Mouse (Mus musculus): Measurements from ENCODE around the gene Ampd2. TPM values are rescaled to one million over a fixed set of nuclear protein-coding genes. Genes with fewer than 3 reads are reported as not detected.

Ampd2 gene
- polyA plus RNA-seq, 1 experiment from 2014 or later, result 42.2 TPM

DNA sequence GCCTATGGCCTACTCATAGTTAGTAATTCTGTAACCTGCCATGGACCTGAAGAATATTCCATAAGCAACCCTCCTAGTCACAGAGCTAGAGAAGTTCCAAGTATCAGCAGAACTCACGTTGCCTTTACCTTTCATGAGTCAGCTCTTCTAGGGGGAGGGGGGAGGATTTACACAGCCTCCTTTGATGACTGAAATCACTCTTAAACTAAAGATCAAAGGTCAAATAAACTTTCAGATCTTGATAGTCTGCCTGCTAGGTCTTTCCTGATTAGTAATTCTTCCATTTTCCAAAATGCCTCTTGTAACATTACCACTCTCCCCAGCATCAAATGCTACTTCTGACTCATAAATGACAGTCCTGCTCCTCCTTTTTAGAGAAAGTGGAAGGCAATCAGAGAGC, 37.7 kb upstream of the Ampd2 start:
- ATAC-seq (replicated peaks; ENCODE audit: low FRiP score, low TSS enrichment, low read depth) (no peak), DNase-seq (ENCODE audit: low spot score) (no peak)
- H3K27ac ChIP-seq (ENCODE audit: low read depth), result no peak overlapping the region
- no peaks in the 10 kb centered on the region for H3K9me3 ChIP-seq (ENCODE audit: control insufficient read depth, low read length)
- H3K4me2 ChIP-seq (ENCODE audit: low read length), result no peak overlapping the region
- WGBS, result 39% methylated on average over 1 of the region's 1 CpGs
- H3K9ac ChIP-seq (ENCODE audit: low read length), result no peak overlapping the region
- H3K36me3 ChIP-seq (ENCODE audit: control insufficient read depth, insufficient read depth, low read length), result peaks cover 37% of the 10 kb centered on the region
- no peak overlapping the region for H3K4me3 ChIP-seq (ENCODE audit: low read depth, low read length)
- peaks cover 6% of the 10 kb centered on the region; the same call in 1 of the 2 replicates for H3K4me1 ChIP-seq (replicated peaks; ENCODE audit: control insufficient read depth, insufficient read depth, low read length)
- H3K27me3 ChIP-seq (replicated peaks; ENCODE audit: control insufficient read depth, insufficient read depth, low read length), result no peaks in the 10 kb centered on the region

- no peak for ATAC-seq (replicated peaks; ENCODE audit: low FRiP score, low TSS enrichment, low read depth)
- Histone ChIP-seq H3K36me3 (ENCODE audit: control insufficient read depth, insufficient read depth, low read length) (peaks cover 46% of the 10 kb centered on the region), H3K27ac (ENCODE audit: low read depth) (no peak overlapping the region), H3K4me2 (ENCODE audit: low read length) (no peak overlapping the region), H3K4me1 (replicated peaks; ENCODE audit: control insufficient read depth, insufficient read depth, low read length) (no peaks in the 10 kb centered on the region), H3K4me3 (ENCODE audit: low read depth, low read length) (no peak overlapping the region), H3K9me3 (ENCODE audit: control insufficient read depth, low read length) (no peaks in the 10 kb centered on the region), H3K27me3 (replicated peaks; ENCODE audit: control insufficient read depth, insufficient read depth, low read length) (no peaks in the 10 kb centered on the region), H3K9ac (ENCODE audit: low read length) (no peak overlapping the region)
- WGBS, result 82% methylated on average over 5 of the region's 5 CpGs
- DNase-seq (ENCODE audit: low spot score), result no peak
Observed at GRCm38 (mm10) chr3:108123242-108123641, 36.8 kb upstream of the Ampd2 start.

- 88% methylated on average over 3 of the region's 3 CpGs for WGBS
- Histone ChIP-seq H3K9ac (ENCODE audit: low read length) (no peak overlapping the region), H3K36me3 (ENCODE audit: control insufficient read depth, insufficient read depth, low read length) (peaks cover 66% of the 10 kb centered on the region), H3K27me3 (replicated peaks; ENCODE audit: control insufficient read depth, insufficient read depth, low read length) (no peaks in the 10 kb centered on the region), H3K27ac (ENCODE audit: low read depth) (no peak overlapping the region), H3K4me2 (ENCODE audit: low read length) (no peak overlapping the region), H3K4me1 (replicated peaks; ENCODE audit: control insufficient read depth, insufficient read depth, low read length) (no peaks in the 10 kb centered on the region), H3K9me3 (ENCODE audit: control insufficient read depth, low read length) (no peaks in the 10 kb centered on the region), H3K4me3 (ENCODE audit: low read depth, low read length) (no peak overlapping the region)
- DNase-seq (ENCODE audit: low spot score) (no peak), ATAC-seq (replicated peaks; ENCODE audit: low FRiP score, low TSS enrichment, low read depth) (no peak)
Observed at GRCm38 (mm10) chr3:108121101-108121500, 34.6 kb upstream of the Ampd2 start.

DNA sequence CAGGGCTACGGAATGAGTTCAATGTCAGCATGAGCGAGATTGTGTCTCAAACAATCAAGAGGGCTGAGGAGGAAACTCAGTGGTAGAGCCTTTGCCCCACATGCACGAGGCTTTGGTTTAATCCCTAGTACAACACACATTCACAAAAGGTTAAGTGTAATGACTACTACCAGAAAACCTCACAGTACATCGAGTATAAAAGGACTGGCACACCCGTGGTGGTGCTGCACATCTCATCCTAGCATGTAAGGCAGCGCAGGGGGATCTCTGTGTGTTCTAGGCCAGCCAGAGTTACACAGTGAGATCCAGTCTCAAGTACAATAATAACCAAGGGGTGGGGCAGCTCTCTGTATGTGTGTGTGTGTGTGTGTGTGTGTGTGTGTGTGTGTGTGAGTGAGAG, 31.0 kb upstream of the Ampd2 start:
- no peak overlapping the region for H3K4me2 ChIP-seq (ENCODE audit: low read length)
- peaks cover 90% of the 10 kb centered on the region for H3K36me3 ChIP-seq (ENCODE audit: control insufficient read depth, insufficient read depth, low read length)
- H3K9ac ChIP-seq (ENCODE audit: low read length), result no peak overlapping the region
- DNase-seq (ENCODE audit: low spot score) (peak; percentile 20), ATAC-seq (replicated peaks; ENCODE audit: low FRiP score, low TSS enrichment, low read depth) (no peak)
- no peak overlapping the region for H3K27ac ChIP-seq (ENCODE audit: low read depth)
- 97% methylated on average over 6 of the region's 6 CpGs for WGBS
- H3K4me3 ChIP-seq (ENCODE audit: low read depth, low read length), result no peak overlapping the region
- H3K9me3 ChIP-seq (ENCODE audit: control insufficient read depth, low read length), result no peaks in the 10 kb centered on the region
- H3K4me1 ChIP-seq (replicated peaks; ENCODE audit: control insufficient read depth, insufficient read depth, low read length), result no peaks in the 10 kb centered on the region
- no peaks in the 10 kb centered on the region for H3K27me3 ChIP-seq (replicated peaks; ENCODE audit: control insufficient read depth, insufficient read depth, low read length)

- H3K4me2 ChIP-seq (ENCODE audit: low read length), result no peak overlapping the region
- H3K9ac ChIP-seq (ENCODE audit: low read length), result no peak overlapping the region
- 90% methylated on average over 7 of the region's 7 CpGs for WGBS
- H3K4me3 ChIP-seq (ENCODE audit: low read depth, low read length), result no peak overlapping the region
- H3K4me1 ChIP-seq (replicated peaks; ENCODE audit: control insufficient read depth, insufficient read depth, low read length), result no peaks in the 10 kb centered on the region
- H3K27me3 ChIP-seq (replicated peaks; ENCODE audit: control insufficient read depth, insufficient read depth, low read length), result no peaks in the 10 kb centered on the region
- ATAC-seq (replicated peaks; ENCODE audit: low FRiP score, low TSS enrichment, low read depth), result no peak
- peak; percentile 25 for DNase-seq (ENCODE audit: low spot score)
- H3K9me3 ChIP-seq (ENCODE audit: control insufficient read depth, low read length), result no peaks in the 10 kb centered on the region
- H3K27ac ChIP-seq (ENCODE audit: low read depth), result no peak overlapping the region
- H3K36me3 ChIP-seq (ENCODE audit: control insufficient read depth, insufficient read depth, low read length), result peaks cover 96% of the 10 kb centered on the region
Observed at GRCm38 (mm10) chr3:108113591-108114289, 27.3 kb upstream of the Ampd2 start.

DNA sequence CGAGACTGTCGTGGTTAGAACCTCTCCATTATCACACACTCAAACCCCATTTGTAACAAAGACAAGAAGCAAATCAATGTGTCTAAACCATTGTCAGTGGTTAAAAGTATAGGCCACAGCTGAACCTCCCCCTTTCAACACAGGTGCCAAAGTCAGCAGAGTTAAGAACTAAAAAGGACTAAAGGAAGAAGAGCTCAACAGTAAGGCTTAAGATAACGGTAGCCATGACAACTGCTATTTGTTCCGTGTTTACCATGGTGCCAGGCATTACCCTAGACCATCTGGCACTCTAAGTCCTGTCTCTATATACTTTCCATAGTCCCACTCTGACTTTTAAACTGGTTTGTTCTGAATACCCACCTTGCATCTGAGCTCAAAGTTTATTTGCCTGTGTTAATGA, 26.2 kb upstream of the Ampd2 start:
- Histone ChIP-seq H3K9ac (ENCODE audit: low read length) (no peak overlapping the region), H3K4me3 (ENCODE audit: low read depth, low read length) (no peak overlapping the region), H3K27ac (ENCODE audit: low read depth) (no peak overlapping the region), H3K4me2 (ENCODE audit: low read length) (no peak overlapping the region), H3K36me3 (ENCODE audit: control insufficient read depth, insufficient read depth, low read length) (peaks cover 96% of the 10 kb centered on the region), H3K27me3 (replicated peaks; ENCODE audit: control insufficient read depth, insufficient read depth, low read length) (no peaks in the 10 kb centered on the region), H3K9me3 (ENCODE audit: control insufficient read depth, low read length) (no peaks in the 10 kb centered on the region), H3K4me1 (replicated peaks; ENCODE audit: control insufficient read depth, insufficient read depth, low read length) (no peaks in the 10 kb centered on the region)
- 88% methylated on average over 4 of the region's 4 CpGs for WGBS
- ATAC-seq (replicated peaks; ENCODE audit: low FRiP score, low TSS enrichment, low read depth), result no peak
- DNase-seq (ENCODE audit: low spot score), result no peak

DNA sequence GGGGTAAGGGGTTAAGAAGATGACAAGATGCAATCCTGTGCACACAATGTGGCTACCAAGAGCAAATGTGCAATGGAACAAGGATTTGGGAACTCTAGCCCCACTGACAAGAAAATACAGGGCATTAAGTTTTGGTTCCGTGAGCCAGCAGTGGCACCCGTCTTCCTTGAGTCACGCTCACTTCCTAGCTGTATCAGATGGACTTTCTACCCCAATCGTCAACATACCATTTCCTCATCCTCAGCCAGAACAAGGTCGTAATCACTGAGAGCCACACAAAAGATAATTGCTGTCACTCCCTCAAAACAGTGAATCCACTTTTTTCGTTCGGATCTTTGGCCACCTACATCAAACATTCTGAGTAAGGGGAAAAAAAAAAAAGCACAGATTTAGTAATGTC, 25.8 kb upstream of the Ampd2 start:
- Histone ChIP-seq H3K36me3 (ENCODE audit: control insufficient read depth, insufficient read depth, low read length) (peaks cover 95% of the 10 kb centered on the region), H3K9me3 (ENCODE audit: control insufficient read depth, low read length) (no peaks in the 10 kb centered on the region), H3K4me2 (ENCODE audit: low read length) (no peak overlapping the region), H3K9ac (ENCODE audit: low read length) (no peak overlapping the region), H3K4me3 (ENCODE audit: low read depth, low read length) (no peak overlapping the region), H3K27me3 (replicated peaks; ENCODE audit: control insufficient read depth, insufficient read depth, low read length) (no peaks in the 10 kb centered on the region), H3K27ac (ENCODE audit: low read depth) (no peak overlapping the region), H3K4me1 (replicated peaks; ENCODE audit: control insufficient read depth, insufficient read depth, low read length) (no peaks in the 10 kb centered on the region)
- DNase-seq (ENCODE audit: low spot score) (no peak), ATAC-seq (replicated peaks; ENCODE audit: low FRiP score, low TSS enrichment, low read depth) (no peak)
- 78% methylated on average over 7 of the region's 7 CpGs for WGBS

GRCm38 (mm10) chr3:108111320-108111719, 24.9 kb upstream of the Ampd2 start:
- no peaks in the 10 kb centered on the region for H3K9me3 ChIP-seq (ENCODE audit: control insufficient read depth, low read length)
- H3K27me3 ChIP-seq (replicated peaks; ENCODE audit: control insufficient read depth, insufficient read depth, low read length), result no peaks in the 10 kb centered on the region
- H3K4me1 ChIP-seq (replicated peaks; ENCODE audit: control insufficient read depth, insufficient read depth, low read length), result no peaks in the 10 kb centered on the region
- H3K9ac ChIP-seq (ENCODE audit: low read length), result no peak overlapping the region
- DNase-seq (ENCODE audit: low spot score) (no peak), ATAC-seq (replicated peaks; ENCODE audit: low FRiP score, low TSS enrichment, low read depth) (no peak)
- 92% methylated on average over 5 of the region's 5 CpGs for WGBS
- H3K4me3 ChIP-seq (ENCODE audit: low read depth, low read length), result no peak overlapping the region
- H3K4me2 ChIP-seq (ENCODE audit: low read length), result no peak overlapping the region
- no peak overlapping the region for H3K27ac ChIP-seq (ENCODE audit: low read depth)
- H3K36me3 ChIP-seq (ENCODE audit: control insufficient read depth, insufficient read depth, low read length), result peaks cover 93% of the 10 kb centered on the region

GRCm38 (mm10) chr3:108105281-108105680, 18.8 kb upstream of the Ampd2 start:
- H3K4me3 ChIP-seq (ENCODE audit: low read depth, low read length), result no peak overlapping the region
- H3K36me3 ChIP-seq (ENCODE audit: control insufficient read depth, insufficient read depth, low read length), result peaks cover 53% of the 10 kb centered on the region
- H3K4me2 ChIP-seq (ENCODE audit: low read length), result no peak overlapping the region
- H3K9ac ChIP-seq (ENCODE audit: low read length), result no peak overlapping the region
- no peaks in the 10 kb centered on the region for H3K27me3 ChIP-seq (replicated peaks; ENCODE audit: control insufficient read depth, insufficient read depth, low read length)
- WGBS, result 85% methylated on average over 3 of the region's 3 CpGs
- H3K27ac ChIP-seq (ENCODE audit: low read depth), result no peak overlapping the region
- ATAC-seq (replicated peaks; ENCODE audit: low FRiP score, low TSS enrichment, low read depth) (no peak), DNase-seq (ENCODE audit: low spot score) (peak; percentile 47)
- no peaks in the 10 kb centered on the region for H3K9me3 ChIP-seq (ENCODE audit: control insufficient read depth, low read length)
- H3K4me1 ChIP-seq (replicated peaks; ENCODE audit: control insufficient read depth, insufficient read depth, low read length), result no peaks in the 10 kb centered on the region

Measured in intestine, embryonic 14.5 days (tissue).